Mouse (Mus musculus) forebrain, postnatal 0 days (tissue): ENCODE data around the gene Art5. TPM values are rescaled to one million over a fixed set of nuclear protein-coding genes. Genes with fewer than 3 reads are reported as not detected.

ENCODE experiments used
- ATAC-seq: fragments of 200-750 bp; cut with Nextera tagmentation; 2 replicates; pipeline ENCODE4 v1.8.0; 2017; ENCODE audit warnings: mild to moderate bottlenecking, moderate library complexity
- DNase-seq: peaks from one replicate; pipeline ENCODE4 v3.0.0-alpha.2; 2015
- H3K27ac ChIP-seq: fragments of 300-500 bp; sonication (generic); 2 replicates; pipeline ENCODE4 v1.5.1; 2014; ENCODE audit warnings: low read depth, mild to moderate bottlenecking, antibody characterized with exemption, low read length, moderate library complexity, mixed read lengths
- H3K27me3 ChIP-seq: fragments of 300-500 bp; sonication (generic); 2 replicates; pipeline ENCODE4 v1.6.1; 2014; ENCODE audit warnings: mild to moderate bottlenecking, low read length, mixed read lengths; ENCODE audit not compliant: insufficient read depth
- H3K36me3 ChIP-seq: fragments of 300-500 bp; sonication (generic); 2 replicates; pipeline ENCODE4 v1.6.1; 2014; ENCODE audit warnings: mild to moderate bottlenecking, moderate library complexity; ENCODE audit not compliant: insufficient read depth
- H3K4me1 ChIP-seq: fragments of 300-500 bp; sonication (generic); 2 replicates; pipeline ENCODE4 v1.6.1; 2014; ENCODE audit warnings: antibody characterized with exemption; ENCODE audit not compliant: insufficient read depth
- H3K4me2 ChIP-seq: fragments of 300-500 bp; sonication (generic); 2 replicates; pipeline ENCODE4 v1.6.1; 2014; ENCODE audit warnings: low read depth, mild to moderate bottlenecking, moderate library complexity
- H3K4me3 ChIP-seq: fragments of 300-500 bp; sonication (generic); 2 replicates; pipeline ENCODE4 v1.5.1; 2014; ENCODE audit warnings: low read depth, low read length, mixed read lengths
- H3K9ac ChIP-seq: fragments of 300-500 bp; sonication (generic); 2 replicates; pipeline ENCODE4 v1.6.1; 2014; ENCODE audit warnings: mild to moderate bottlenecking
- H3K9me3 ChIP-seq: fragments of 300-500 bp; sonication (generic); 2 replicates; pipeline ENCODE4 v1.6.1; 2016; ENCODE audit warnings: low read length
- CTCF ChIP-seq: sonication (generic); IDR thresholded peaks from 2 replicates; pipeline ENCODE4 v1.5.1; 2016; ENCODE audit warnings: antibody characterized with exemption, control low read depth, low read depth
- WGBS: fragments of 180-500 bp; shearing (Covaris S2); extraction: QIAGEN DNeasy Blood & Tissue Kit; methylation state at CpG from one replicate; pipeline ENCODE4 v1.1.7; 2014; 5-methylcytosine and 5-hydroxymethylcytosine counted together
- polyA plus RNA-seq: library from polyadenylated mRNA; unstranded; fragments of >200 nt; fragmentation: Nextera tagmentation; extraction: Ambion mirVana; gene quantifications from 2 replicates; pipeline ENCODE4 v1.2.1, GENCODE M21; 2015
- total RNA-seq: library from RNA; depleted of rRNA; stranded (reverse); fragments of >200 nt; gene quantifications from 2 replicates; pipeline ENCODE4 v1.2.3, GENCODE M21; 2014

Art5 gene
- total and polyA plus RNA-seq, 2 experiments from 2014 or later: 0.22 to 0.29 TPM

GRCm38 (mm10) chr7:102102696-102103095 lies 6.6 kb downstream of the Art5 start:
- DNase-seq (no peak), ATAC-seq (no peak)
- WGBS: 42% methylated on average over 6 of the region's 6 CpGs

GRCm38 (mm10) chr7:102102241-102102640 lies 7.0 kb downstream of the Art5 start:
- no peak for ATAC-seq

More at GRCm38 (mm10) chr7:102102696-102103095, 6.6 kb downstream of the Art5 start:
- no peak overlapping the region for H3K4me2 ChIP-seq
- 0 out of 2 replicates have a peak, but pooled peaks cover 7% of the 10 kb centered on the region for H3K4me1 ChIP-seq
- H3K9me3 ChIP-seq: no peaks in the 10 kb centered on the region
- no peak overlapping the region for H3K4me3 ChIP-seq
- no peak overlapping the region for H3K27ac ChIP-seq
- TF ChIP-seq CTCF: no peak
- no peaks in the 10 kb centered on the region for H3K27me3 ChIP-seq
- no peaks in the 10 kb centered on the region for H3K36me3 ChIP-seq
- no peak overlapping the region for H3K9ac ChIP-seq

GRCm38 (mm10) chr7:102101487-102101886 lies 7.8 kb downstream of the Art5 start, which contains the start of gene Art1:
Art1 (plus strand) TSS chr7:102101743.
- WGBS: 56% methylated on average over 5 of the region's 5 CpGs
- Histone ChIP-seq H3K4me3 (no peak within 1 kb of the TSS), H3K36me3 (no peaks in the 10 kb centered on the region), H3K4me2 (no peak within 1 kb of the TSS), H3K9me3 (no peaks in the 10 kb centered on the region), H3K4me1 (0 out of 2 replicates have a peak, but pooled peaks cover 7% of the 10 kb centered on the region), H3K27ac (no peak within 1 kb of the TSS), H3K27me3 (no peaks in the 10 kb centered on the region), H3K9ac (no peak within 1 kb of the TSS)
- DNase-seq: no peak
- no peak for ATAC-seq
- TF ChIP-seq CTCF: no peak

More at GRCm38 (mm10) chr7:102102241-102102640, 7.0 kb downstream of the Art5 start:
- TF ChIP-seq CTCF: no peak
- DNase-seq: no peak
- H3K9me3 ChIP-seq: no peaks in the 10 kb centered on the region
- H3K36me3 ChIP-seq: no peaks in the 10 kb centered on the region
- H3K4me3 ChIP-seq: no peak overlapping the region
- 0 out of 2 replicates have a peak, but pooled peaks cover 7% of the 10 kb centered on the region for H3K4me1 ChIP-seq
- no peak overlapping the region for H3K27ac ChIP-seq
- H3K9ac ChIP-seq: no peak overlapping the region
- 46% methylated on average over 8 of the region's 8 CpGs for WGBS
- H3K4me2 ChIP-seq: no peak overlapping the region
- no peaks in the 10 kb centered on the region for H3K27me3 ChIP-seq

- TF ChIP-seq CTCF: no peak
- 67% methylated on average over 5 of the region's 5 CpGs for WGBS
Observed at GRCm38 (mm10) chr7:102100868-102101267, 8.4 kb downstream of the Art5 start.

GRCm38 (mm10) chr7:102099760-102100661 lies 9.3 kb downstream of the Art5 start:
- no peaks in the 10 kb centered on the region for H3K27me3 ChIP-seq
- H3K9me3 ChIP-seq: no peaks in the 10 kb centered on the region
- H3K9ac ChIP-seq: no peak overlapping the region
- no peak overlapping the region for H3K27ac ChIP-seq
- 5% methylated on average over 30 of the region's 30 CpGs for WGBS
- ATAC-seq (peak; percentile 78), DNase-seq (peak; percentile 21)
- 0 out of 2 replicates have a peak, but pooled peaks cover 7% of the 10 kb centered on the region for H3K4me1 ChIP-seq
- no peaks in the 10 kb centered on the region for H3K36me3 ChIP-seq
- peak overlapping the region; percentile 40 for H3K4me2 ChIP-seq
- peak overlapping the region; percentile 1 for H3K4me3 ChIP-seq
- no peak for TF ChIP-seq CTCF

More at GRCm38 (mm10) chr7:102100868-102101267, 8.4 kb downstream of the Art5 start:
- Histone ChIP-seq H3K9ac (no peak overlapping the region), H3K27me3 (no peaks in the 10 kb centered on the region), H3K4me3 (no peak overlapping the region), H3K9me3 (no peaks in the 10 kb centered on the region), H3K4me1 (0 out of 2 replicates have a peak, but pooled peaks cover 7% of the 10 kb centered on the region), H3K27ac (no peak overlapping the region), H3K36me3 (no peaks in the 10 kb centered on the region), H3K4me2 (no peak overlapping the region)
- no peak for DNase-seq
- no peak for ATAC-seq

- no peaks in the 10 kb centered on the region for H3K27me3 ChIP-seq
- no peaks in the 10 kb centered on the region for H3K9me3 ChIP-seq
- H3K27ac ChIP-seq: no peak overlapping the region
- TF ChIP-seq CTCF: no peak
- ATAC-seq (no peak), DNase-seq (no peak)
- WGBS: 85% methylated on average over 4 of the region's 4 CpGs
- H3K4me3 ChIP-seq: no peak overlapping the region
- H3K4me1 ChIP-seq: no peaks in the 10 kb centered on the region
- peaks cover 25% of the 10 kb centered on the region for H3K36me3 ChIP-seq
- H3K9ac ChIP-seq: no peak overlapping the region
- H3K4me2 ChIP-seq: no peak overlapping the region
Observed at GRCm38 (mm10) chr7:102087336-102087735, 22.0 kb downstream of the Art5 start.
